Mouse (Mus musculus): ENCODE results near the gene Rela.

The Rela gene

GRCm38 (mm10) chr19:5637069-5638047 is at the start of gene Rela:
TSS of gene Rela (plus strand) at chr19:5637483.
- DNase-seq, result peak; percentile 92

DNA sequence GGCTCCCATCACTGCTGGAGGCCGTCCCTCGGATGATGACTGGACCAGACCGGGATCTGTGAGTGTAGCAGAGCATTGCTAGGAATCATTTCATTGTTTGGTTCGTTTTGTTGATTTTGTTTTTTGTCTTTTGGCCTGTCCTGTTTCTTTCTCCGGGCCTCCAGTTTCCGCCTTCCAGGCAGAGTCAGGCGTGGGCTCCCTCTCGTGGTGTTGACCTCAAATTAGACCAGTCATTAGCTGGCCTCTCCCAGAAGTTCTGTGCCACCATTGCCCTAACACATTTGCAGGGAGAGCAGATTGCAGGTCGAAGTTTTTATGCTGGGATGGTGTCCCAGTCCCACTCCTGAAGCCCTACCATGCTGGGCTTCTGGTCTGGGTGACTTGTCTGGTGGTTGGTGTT is 48.1 kb upstream of the Rela start:
- DNase-seq, result no peak

DNA sequence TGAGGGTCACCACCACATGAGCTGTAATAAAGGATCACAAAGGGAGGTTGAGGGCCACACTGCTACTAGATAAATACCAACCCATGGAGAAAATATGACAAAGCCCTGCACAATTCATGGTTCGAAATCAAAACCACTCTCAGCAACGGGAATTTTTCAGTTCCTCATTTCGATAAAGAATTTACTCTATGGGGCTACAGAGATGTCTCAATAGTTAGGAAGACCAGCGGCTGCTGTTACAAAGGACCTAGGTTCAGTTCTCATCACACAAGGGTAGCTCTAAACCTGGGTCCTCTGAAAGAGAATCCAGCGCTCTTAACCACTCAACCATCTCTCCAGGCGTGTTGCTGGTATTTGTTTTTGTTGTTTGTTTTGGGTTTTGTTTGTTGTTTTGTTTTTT is 45.4 kb upstream of the Rela start:
- no peak for DNase-seq

DNA sequence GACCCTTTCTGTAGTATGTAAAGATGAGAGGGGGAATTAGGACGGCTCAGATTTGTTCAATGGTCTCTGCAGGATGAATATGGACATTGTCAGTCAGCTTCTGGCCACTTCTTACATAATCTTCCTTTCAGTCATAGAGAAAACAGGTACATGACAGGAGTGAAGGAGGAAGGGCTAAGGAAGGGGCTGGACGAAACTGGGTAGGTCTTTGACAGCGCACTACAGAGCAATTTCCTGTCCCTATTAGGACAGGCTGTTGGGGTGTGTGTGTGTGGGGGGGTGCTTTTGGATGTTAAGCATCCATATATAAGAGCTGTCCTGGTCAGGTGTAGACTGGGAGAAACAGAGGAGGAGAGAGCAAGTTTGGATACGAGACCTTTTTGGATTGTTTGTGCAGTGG is 38.1 kb upstream of the Rela start:
- DNase-seq, result no peak

DNA sequence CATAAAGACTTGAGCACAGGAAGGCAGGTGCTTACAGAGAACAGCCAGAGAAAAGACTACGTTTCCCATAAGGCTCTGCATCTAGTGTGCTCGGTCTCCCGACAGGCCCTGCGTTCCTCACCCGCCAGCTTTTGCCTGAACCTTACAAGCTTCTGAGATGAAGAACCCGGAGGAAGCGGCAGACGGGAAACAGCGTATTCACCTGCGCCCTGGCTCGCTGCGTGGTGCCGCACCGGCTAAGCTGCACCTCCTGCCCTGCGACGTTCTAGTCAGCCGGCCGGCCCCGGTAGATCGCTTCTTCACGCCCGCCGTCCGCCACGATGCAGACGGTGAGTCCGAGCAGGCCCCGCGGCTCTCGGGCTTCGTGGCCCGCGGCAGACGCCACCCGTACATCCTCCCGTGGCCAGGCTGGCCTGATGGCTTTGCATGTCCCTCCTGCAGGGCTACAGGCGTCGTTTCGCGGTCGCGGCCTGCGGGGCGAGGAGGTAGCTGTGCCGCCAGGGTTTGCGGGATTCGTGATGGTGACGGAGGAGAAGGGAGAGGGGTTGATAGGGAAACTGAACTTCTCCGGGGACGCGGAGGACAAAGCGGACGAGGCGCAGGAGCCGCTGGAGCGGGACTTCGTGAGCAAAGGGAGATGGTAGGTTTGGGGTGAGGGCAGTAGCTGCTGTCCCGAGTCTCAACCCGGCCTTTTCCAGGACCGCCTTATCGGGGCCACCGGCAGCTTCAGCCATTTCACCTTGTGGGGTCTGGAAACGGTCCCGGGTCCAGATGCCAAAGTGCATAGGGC is 35.3 kb upstream of the Rela start, which contains the start of gene Rnaseh2c:
Rnaseh2c (plus strand) TSS at position 122 of the 790 bp plus-strand sequence.
- peak; percentile 75 for DNase-seq

DNA sequence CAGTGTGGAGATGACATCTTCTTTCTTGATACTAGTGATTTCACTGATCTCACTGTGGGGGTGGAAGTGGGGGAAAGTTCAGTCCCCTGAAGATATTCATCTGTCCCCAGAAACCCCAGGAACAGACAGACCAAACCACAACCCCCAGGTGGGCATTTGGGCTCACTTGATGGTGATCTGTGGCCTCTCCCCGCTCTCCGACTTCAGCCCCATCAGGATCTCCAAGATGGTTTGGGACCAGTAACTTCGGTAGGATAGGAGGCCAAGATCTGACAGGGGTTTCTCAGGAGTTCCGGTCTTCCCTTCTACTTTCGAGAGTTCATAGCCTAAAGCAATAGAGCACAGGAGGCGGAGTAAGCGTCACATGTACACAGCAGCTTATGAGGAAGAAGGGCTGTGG is 33.6 kb upstream of the Rela start:
- no peak for DNase-seq

GRCm38 (mm10) chr19:5605126-5605525 is 32.2 kb upstream of the Rela start:
- DNase-seq, result no peak

GRCm38 (mm10) chr19:5606196-5606595 is 31.1 kb upstream of the Rela start:
- DNase-seq, result no peak

GRCm38 (mm10) chr19:5607705-5608410 is 29.4 kb upstream of the Rela start:
- no peak for DNase-seq

GRCm38 (mm10) chr19:5608707-5609106 is 28.6 kb upstream of the Rela start:
- DNase-seq, result no peak

GRCm38 (mm10) chr19:5609171-5609546 is 28.1 kb upstream of the Rela start:
- no peak for DNase-seq

DNA sequence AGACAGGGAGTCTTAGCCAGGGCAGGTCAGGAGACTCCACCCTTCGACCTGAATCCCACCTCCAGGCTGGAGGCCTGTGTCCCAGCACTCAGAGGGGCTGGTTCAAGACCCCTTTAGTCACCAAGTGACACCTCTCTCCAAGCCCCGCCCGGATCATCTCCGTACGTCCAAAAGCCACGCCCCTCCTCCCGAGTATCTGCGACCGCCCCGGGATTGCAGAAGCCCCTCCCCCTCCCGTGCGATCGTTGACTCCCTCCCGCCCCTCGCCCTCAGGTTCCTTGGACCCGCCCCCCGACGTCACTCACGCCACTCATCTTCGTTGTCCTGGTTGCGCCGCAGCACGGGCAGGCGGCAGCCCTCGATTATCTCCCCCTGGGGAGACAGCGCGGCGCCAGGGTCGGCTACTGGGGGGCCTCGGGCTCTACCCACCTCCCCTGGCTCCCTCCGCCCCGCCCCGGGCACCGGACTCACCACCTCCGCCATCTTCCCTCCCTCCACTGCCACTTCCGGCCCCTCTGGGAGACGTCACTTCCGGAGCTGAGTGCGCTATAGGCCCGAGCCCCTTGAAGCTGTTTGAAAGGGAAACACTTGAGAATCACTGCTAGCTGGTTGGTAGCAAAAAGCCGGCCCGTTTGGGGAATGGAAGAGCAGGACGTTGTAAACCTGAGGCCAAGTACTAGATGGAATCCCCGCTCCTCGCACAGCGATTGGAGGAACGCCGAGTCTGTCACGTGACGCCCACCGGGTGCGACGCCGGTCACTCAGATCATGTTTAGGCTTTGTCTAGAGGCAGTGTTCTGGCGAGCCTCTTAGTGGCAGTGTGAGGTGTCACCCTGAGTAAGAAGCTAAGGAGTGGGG is 27.5 kb upstream of the Rela start, which contains the start of gene Kat5:
Kat5 (minus strand) TSS at position 691 of the 858 bp plus-strand sequence.
- peak; percentile 92 for DNase-seq

- DNase-seq, result peak; percentile 32
These were observed 25.3 kb upstream of the Rela start for GRCm38 (mm10) chr19:5611973-5612372.

DNA sequence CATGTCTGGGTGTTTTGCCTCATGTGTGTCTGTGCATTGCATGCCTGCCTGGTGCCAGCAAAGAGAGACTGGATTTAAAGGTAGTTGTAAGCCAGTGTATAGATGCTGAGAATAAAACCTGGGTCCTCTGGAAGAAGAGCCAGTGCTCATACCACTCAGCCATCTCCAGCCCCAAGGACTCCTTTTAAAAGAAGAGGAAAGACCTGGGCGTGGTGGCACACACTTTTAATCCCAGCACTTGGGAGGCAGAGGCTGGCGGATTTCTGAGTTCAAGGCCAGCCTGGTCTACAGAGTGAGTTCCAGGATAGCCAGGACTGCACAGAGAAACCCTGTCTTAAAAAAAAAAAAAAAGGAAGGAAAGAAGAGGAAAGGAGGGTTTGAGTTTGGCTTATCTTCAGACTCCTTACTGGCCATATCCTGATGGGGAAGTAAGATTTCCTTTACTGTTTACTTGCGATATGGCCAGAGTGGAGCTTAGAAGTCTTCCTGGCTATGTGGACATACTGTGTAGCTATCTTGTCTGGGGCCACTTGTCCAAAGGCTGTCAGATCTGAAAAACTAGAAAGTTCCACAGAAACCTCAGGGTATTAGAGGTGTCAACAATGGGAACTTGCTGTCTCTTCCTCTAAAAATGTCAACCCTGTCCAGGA is 24.4 kb upstream of the Rela start:
- no peak for DNase-seq

- peak; percentile 79 for DNase-seq
These were observed 22.3 kb upstream of the Rela start for GRCm38 (mm10) chr19:5614953-5615352.

GRCm38 (mm10) chr19:5620007-5620406 is 17.3 kb upstream of the Rela start:
- DNase-seq, result no peak

DNA sequence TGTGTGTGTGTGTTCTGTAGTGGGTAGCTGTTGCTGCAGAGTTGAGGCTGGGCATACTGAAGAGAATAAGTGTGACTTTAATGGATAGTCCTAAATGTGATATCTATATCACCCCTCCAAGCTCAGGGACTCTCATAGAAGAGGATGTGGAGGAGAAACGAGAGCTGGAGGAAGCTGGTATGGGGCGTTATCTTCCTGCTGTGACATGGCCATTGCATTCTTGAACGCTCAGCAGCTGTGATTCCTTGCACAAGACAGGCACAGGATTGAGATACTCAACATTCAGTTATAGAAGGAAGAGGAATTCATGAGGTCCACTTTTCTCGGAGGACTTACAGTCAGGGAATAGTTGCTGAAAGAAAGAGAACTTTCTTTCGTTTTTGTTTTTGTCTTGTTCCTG is 15.4 kb upstream of the Rela start:
- no peak for DNase-seq

GRCm38 (mm10) chr19:5625311-5625710 is 12.0 kb upstream of the Rela start:
- no peak for DNase-seq

GRCm38 (mm10) chr19:5629907-5630306 is 7.4 kb upstream of the Rela start:
- no peak for DNase-seq

DNA sequence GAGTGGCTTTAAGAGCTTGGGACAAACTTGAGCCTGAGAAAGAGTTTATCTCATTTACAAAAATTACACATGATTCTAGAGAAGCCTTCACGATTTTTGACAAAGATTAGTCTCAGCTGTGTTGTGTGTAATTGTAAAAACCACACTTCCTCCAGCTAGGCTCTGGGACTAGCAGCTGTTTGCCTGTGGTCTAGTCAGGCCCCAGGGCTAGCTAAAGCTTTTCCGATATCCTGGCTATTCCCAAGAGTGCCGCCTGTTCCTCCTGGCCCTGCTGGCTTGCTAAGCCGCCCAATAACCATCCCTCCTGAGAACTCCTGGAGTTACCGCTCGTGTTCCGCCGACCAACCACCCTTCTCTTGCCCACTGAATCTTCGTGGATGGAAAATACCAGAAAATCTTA is 5.2 kb upstream of the Rela start:
- no peak for DNase-seq

GRCm38 (mm10) chr19:5636036-5636570 is 1.2 kb upstream of the Rela start:
- no peak for DNase-seq

Data from lung, postnatal 14 days (tissue).